Mouse (Mus musculus): ENCODE data around the gene Gm9964.
"Not testable (repeated sequence)": the region's sequence is repeated elsewhere in the genome, so short reads cannot be mapped to it uniquely, and the experiment has no call there.

DNA sequence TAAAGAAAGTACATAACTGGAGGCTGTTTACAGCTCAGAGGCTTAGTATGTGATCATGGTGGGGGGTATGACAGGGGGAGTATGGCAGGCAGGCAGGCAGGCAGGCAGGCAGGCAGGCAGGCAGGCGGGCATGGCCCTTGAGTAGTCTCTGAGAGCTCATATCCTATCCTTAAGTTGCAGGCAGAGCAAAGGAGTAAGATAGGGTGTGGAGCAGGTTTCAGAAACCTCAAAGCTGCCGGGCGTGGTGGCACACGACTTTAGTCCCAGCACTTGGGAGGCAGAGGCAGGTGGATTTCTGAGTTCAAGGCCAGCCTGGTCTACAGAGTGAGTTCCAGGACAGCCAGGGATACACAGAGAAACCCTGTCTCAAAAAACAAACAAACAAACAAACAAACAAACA, 7.5 kb upstream of the Gm9964 start:
- not testable (repeated sequence) for TF ChIP-seq CTCF (IDR thresholded peaks at IDR 0.05; ENCODE audit: borderline replicate concordance, insufficient read depth, low read depth, low read length); POLR2A (IDR thresholded peaks at IDR 0.05; ENCODE audit: borderline replicate concordance, insufficient read depth, low read length)

Data from cerebellum, adult 2 months (tissue).